Mouse (Mus musculus) liver, adult 2 months (tissue): Measurements from ENCODE around the gene Zfp433. TPM values are rescaled to one million over a fixed set of nuclear protein-coding genes. Genes with fewer than 3 reads are reported as not detected.
"Not testable (repeated sequence)": the region's sequence is repeated elsewhere in the genome, so short reads cannot be mapped to it uniquely, and the experiment has no call there.

Experiments
- DNase-seq: peaks from one replicate; pipeline ENCODE4 v3.0.0-alpha.2; 2011; ENCODE audit warnings: low read depth, low spot score; ENCODE audit errors: extremely low read depth
- H3K27ac ChIP-seq: fragments of 200-500 bp; replicated peaks from 2 replicates; pipeline ENCODE4 v1.5.1; 2012; ENCODE audit warnings: low read depth, mild to moderate bottlenecking, control low read depth, inconsistent platforms, low read length; ENCODE audit not compliant: insufficient read depth
- H3K27me3 ChIP-seq: fragments of 200-500 bp; 2 replicates; pipeline ENCODE4 v1.6.1; 2012; ENCODE audit warnings: mild to moderate bottlenecking, moderate library complexity, low read length, inconsistent platforms; ENCODE audit not compliant: control insufficient read depth, insufficient read depth
- H3K36me3 ChIP-seq: fragments of 200-500 bp; 2 replicates; pipeline ENCODE4 v1.6.1; 2012; ENCODE audit warnings: low read length, inconsistent platforms; ENCODE audit not compliant: control insufficient read depth, insufficient read depth
- H3K4me1 ChIP-seq: fragments of 200-500 bp; 2 replicates; pipeline ENCODE4 v1.6.1; 2011; ENCODE audit warnings: low read length; ENCODE audit not compliant: control insufficient read depth, insufficient read depth
- H3K4me3 ChIP-seq: fragments of 200-500 bp; 2 replicates; pipeline ENCODE4 v1.5.1; 2011; ENCODE audit warnings: low read depth, mild to moderate bottlenecking, control low read depth, low read length, moderate library complexity; ENCODE audit not compliant: insufficient read depth
- H3K79me2 ChIP-seq: fragments of 200-500 bp; 2 replicates; pipeline ENCODE4 v1.6.1; 2012; ENCODE audit warnings: inconsistent platforms, mild to moderate bottlenecking, low read length, moderate library complexity; ENCODE audit not compliant: control insufficient read depth, insufficient read depth
- H3K9ac ChIP-seq: fragments of 200-500 bp; 2 replicates; pipeline ENCODE4 v1.6.1; 2012; ENCODE audit warnings: low read depth, mild to moderate bottlenecking, control low read depth, inconsistent platforms, low read length
- CTCF ChIP-seq: fragments of 200-500 bp; IDR thresholded peaks from 2 replicates; pipeline ENCODE4 v1.5.1; 2011; ENCODE audit warnings: low read depth, low read length, control low read depth
- POLR2A ChIP-seq: fragments of 200-500 bp; IDR thresholded peaks from 2 replicates; pipeline ENCODE4 v1.6.1; 2011; ENCODE audit warnings: low read length, control low read depth; ENCODE audit not compliant: insufficient read depth; ENCODE audit errors: extremely low read depth
- WGBS: fragments of 180-500 bp; shearing (Covaris S2); methylation state at CpG from one replicate; pipeline ENCODE4 v1.1.7; 2018; 5-methylcytosine and 5-hydroxymethylcytosine counted together
- polyA plus RNA-seq: library from polyadenylated mRNA; depleted of rRNA; stranded (reverse); fragments of >200 nt; gene quantifications from 2 replicates; pipeline ENCODE4 v1.2.3, GENCODE M21; 2012; rRNA removed
- total RNA-seq: library from RNA; depleted of rRNA; stranded (reverse); fragments of >200 nt; gene quantifications from 2 replicates; pipeline ENCODE4 v1.2.3, GENCODE M21; 2014; rRNA removed

Gene Zfp433
- total RNA-seq (4.8 and 6.5 TPM in 2 replicates), polyA plus RNA-seq (0.19 and 0.45 TPM in 2 replicates)

- not testable (repeated sequence) for H3K27ac ChIP-seq, H3K9ac ChIP-seq, DNase-seq, H3K4me3 ChIP-seq, H3K79me2 ChIP-seq, H3K36me3 ChIP-seq, H3K27me3 ChIP-seq, H3K4me1 ChIP-seq
- no CpG with 5 or more reads among the region's 46 CpGs for WGBS
Measured at GRCm38 (mm10) chr10:81704531-81705301, at the start of gene Zfp433. Gene Zfp433, plus strand, starts transcription at chr10:81704825.

DNA sequence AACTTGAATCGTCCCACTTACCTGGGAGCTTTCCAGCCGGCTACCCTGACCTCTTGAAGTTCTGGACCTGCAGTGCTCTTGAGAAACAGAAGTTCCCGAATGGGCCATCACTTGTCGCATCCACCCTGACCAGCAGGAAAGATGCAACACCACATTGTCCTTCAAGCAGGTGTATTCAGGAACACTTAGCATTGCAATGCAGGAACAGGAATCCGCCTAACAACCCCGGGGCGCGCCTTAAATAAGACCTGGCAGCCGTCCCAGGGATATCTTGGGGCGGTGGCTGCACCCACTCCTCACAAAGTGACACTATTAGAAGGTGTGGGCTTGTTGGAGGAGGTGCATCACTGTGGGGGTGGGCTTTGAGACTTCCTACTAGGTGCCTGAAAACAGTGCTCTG, 49.4 kb upstream of the Zfp433 start:
- H3K4me1 ChIP-seq: no peaks in the 10 kb centered on the region
- H3K4me3 ChIP-seq: no peak overlapping the region
- peaks cover 4% of the 10 kb centered on the region; the same call in 1 of the 2 replicates for H3K27me3 ChIP-seq
- no peak overlapping the region for H3K9ac ChIP-seq
- WGBS: 98% methylated on average over 10 of the region's 10 CpGs
- TF ChIP-seq CTCF (no peak), POLR2A (no peak)
- H3K79me2 ChIP-seq: peaks cover 14% of the 10 kb centered on the region; the same call in 1 of the 2 replicates
- H3K27ac ChIP-seq: no peak overlapping the region
- DNase-seq: no peak
- peaks cover 17% of the 10 kb centered on the region for H3K36me3 ChIP-seq

DNA sequence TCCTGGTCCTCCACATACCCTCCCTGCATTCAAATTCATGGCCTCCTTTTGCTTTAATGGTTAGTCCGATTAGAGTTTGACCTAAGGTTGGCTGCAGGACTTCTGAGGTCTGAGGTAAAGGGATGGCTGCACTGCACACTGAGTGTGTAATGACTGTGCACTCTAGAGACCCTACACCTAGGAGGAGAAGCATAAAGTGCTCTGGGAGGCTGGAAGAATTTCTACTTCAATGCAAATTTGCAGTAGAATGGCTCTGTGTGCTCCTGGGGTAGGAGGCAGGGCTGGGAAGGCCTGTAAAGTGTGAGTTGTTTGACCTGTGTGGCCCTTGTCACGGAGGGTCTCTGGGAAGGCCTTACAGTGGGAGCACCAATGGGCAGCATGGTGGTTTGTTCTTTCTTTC, 48.5 kb upstream of the Zfp433 start:
- H3K36me3 ChIP-seq: peaks cover 19% of the 10 kb centered on the region
- H3K79me2 ChIP-seq: peaks cover 11% of the 10 kb centered on the region; the same call in 1 of the 2 replicates
- H3K27me3 ChIP-seq: peaks cover 4% of the 10 kb centered on the region; the same call in 1 of the 2 replicates
- no peak overlapping the region for H3K4me3 ChIP-seq
- H3K9ac ChIP-seq: no peak overlapping the region
- WGBS: 97% methylated on average over 2 of the region's 2 CpGs
- no peak for DNase-seq
- TF ChIP-seq CTCF (no peak), POLR2A (no peak)
- H3K27ac ChIP-seq: no peak overlapping the region
- no peaks in the 10 kb centered on the region for H3K4me1 ChIP-seq

GRCm38 (mm10) chr10:81687114-81687513, 17.5 kb upstream of the Zfp433 start:
- H3K9ac ChIP-seq, H3K79me2 ChIP-seq: not testable (repeated sequence)
- no CpG with 5 or more reads among the region's 18 CpGs for WGBS

GRCm38 (mm10) chr10:81770506-81771403, 66.1 kb downstream of the Zfp433 start, which contains the start of gene Gm3055:
Gene Gm3055, minus strand, starts transcription at chr10:81771161.
- H3K27me3 ChIP-seq, DNase-seq, H3K36me3 ChIP-seq, H3K4me3 ChIP-seq, H3K27ac ChIP-seq, H3K9ac ChIP-seq, H3K4me1 ChIP-seq, H3K79me2 ChIP-seq: not testable (repeated sequence)
- no CpG with 5 or more reads among the region's 43 CpGs for WGBS

More at GRCm38 (mm10) chr10:81687114-81687513, 17.5 kb upstream of the Zfp433 start:
- not testable (repeated sequence) for H3K4me3 ChIP-seq, H3K4me1 ChIP-seq, H3K36me3 ChIP-seq, DNase-seq, H3K27ac ChIP-seq, H3K27me3 ChIP-seq

DNA sequence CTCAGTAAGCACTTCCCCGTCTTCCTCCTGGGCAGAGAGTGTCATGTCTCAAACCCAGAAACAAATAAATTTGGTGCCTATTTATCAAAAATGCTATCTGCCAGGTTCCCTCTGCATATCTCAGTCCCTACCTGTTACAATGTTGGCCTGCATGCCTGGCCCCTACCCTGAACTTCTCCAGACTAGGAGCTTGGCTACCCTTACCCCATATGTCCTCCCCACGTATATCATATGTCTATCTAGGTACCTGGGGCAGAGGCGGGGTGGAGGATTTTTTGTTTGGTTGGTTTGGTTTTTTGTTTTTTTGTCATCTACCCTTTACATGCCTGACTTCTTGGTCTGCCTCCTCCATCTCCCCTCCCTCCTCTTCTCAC, 66.8 kb downstream of the Zfp433 start:
- DNase-seq, H3K79me2 ChIP-seq, H3K27ac ChIP-seq, H3K4me3 ChIP-seq, H3K27me3 ChIP-seq, H3K9ac ChIP-seq, H3K4me1 ChIP-seq, H3K36me3 ChIP-seq: not testable (repeated sequence)
- no CpG with 5 or more reads among the region's 3 CpGs for WGBS

Other genes with a start within 250 kb of the Zfp433 start
- gene Nfic, start 249.2 kb upstream of the Zfp433 start, total RNA-seq: 7.4 and 16.4 TPM in 2 replicates
- gene Nfic, start 249.2 kb upstream of the Zfp433 start, polyA plus RNA-seq: 32.8 and 56.4 TPM in 2 replicates
- not detected in 2 replicates for gene Celf5, start 222.1 kb upstream of the Zfp433 start, total RNA-seq
- not detected in 2 replicates for gene Celf5, start 222.1 kb upstream of the Zfp433 start, polyA plus RNA-seq
- 31.6 and 48.6 TPM in 2 replicates for gene Ncln, start 208.4 kb upstream of the Zfp433 start, total RNA-seq
- gene Ncln, start 208.4 kb upstream of the Zfp433 start, polyA plus RNA-seq: 138 and 159 TPM in 2 replicates
- 0.28 and 0.40 TPM in 2 replicates for gene S1pr4, start 204.7 kb upstream of the Zfp433 start, total RNA-seq
- gene S1pr4, start 204.7 kb upstream of the Zfp433 start, polyA plus RNA-seq: 1.2 and 1.5 TPM in 2 replicates
- gene Gna15, start 180.6 kb upstream of the Zfp433 start, total RNA-seq: 0.94 and 1.1 TPM in 2 replicates
- 0.31 and 0.64 TPM in 2 replicates for gene Gna15, start 180.6 kb upstream of the Zfp433 start, polyA plus RNA-seq
- 20.7 and 27.3 TPM in 2 replicates for gene Gna11, start 159.6 kb upstream of the Zfp433 start, total RNA-seq
- gene Gna11, start 159.6 kb upstream of the Zfp433 start, polyA plus RNA-seq: 61.6 and 64.2 TPM in 2 replicates
- 200 and 263 TPM in 2 replicates for gene Aes, start 145.3 kb upstream of the Zfp433 start, total RNA-seq
- 1,785 and 2,016 TPM in 2 replicates for gene Aes, start 145.3 kb upstream of the Zfp433 start, polyA plus RNA-seq
- 3.0 and 7.2 TPM in 2 replicates for gene Tle2, start 130.3 kb upstream of the Zfp433 start, total RNA-seq
- 35.4 and 56.0 TPM in 2 replicates for gene Tle2, start 130.3 kb upstream of the Zfp433 start, polyA plus RNA-seq
- 0.94 and 1.6 TPM in 2 replicates for gene Tle6, start 103.8 kb upstream of the Zfp433 start, total RNA-seq
- 3.5 and 4.2 TPM in 2 replicates for gene Tle6, start 103.8 kb upstream of the Zfp433 start, polyA plus RNA-seq
- gene BC025920, start 98.6 kb upstream of the Zfp433 start, total RNA-seq: 0.55 and 0.67 TPM in 2 replicates
- 0.29 and 0.56 TPM in 2 replicates for gene BC025920, start 98.6 kb upstream of the Zfp433 start, polyA plus RNA-seq
- gene Sirt6, start 77.0 kb upstream of the Zfp433 start, total RNA-seq: 1.5 and 1.6 TPM in 2 replicates
- 5.4 and 9.2 TPM in 2 replicates for gene Sirt6, start 77.0 kb upstream of the Zfp433 start, polyA plus RNA-seq
- gene Ankrd24, start 76.3 kb upstream of the Zfp433 start, total RNA-seq: 5.6 and 6.6 TPM in 2 replicates
- 12.8 and 19.5 TPM in 2 replicates for gene Ankrd24, start 76.3 kb upstream of the Zfp433 start, polyA plus RNA-seq
- gene Gm10778, start 55.8 kb upstream of the Zfp433 start, total RNA-seq: 1.8 and 2.5 TPM in 2 replicates
- 0.16 and 0.18 TPM in 2 replicates for gene Gm10778, start 55.8 kb upstream of the Zfp433 start, polyA plus RNA-seq
- gene Gm3055, start 66.3 kb downstream of the Zfp433 start, total RNA-seq: 1.0 and 1.5 TPM in 2 replicates
- 0.40 TPM in 1 of 2 replicates, not detected in the other for gene Gm3055, start 66.3 kb downstream of the Zfp433 start, polyA plus RNA-seq
- not detected in 2 replicates for gene Gm4767, start 107.4 kb downstream of the Zfp433 start, total RNA-seq
- not detected in 2 replicates for gene Gm4767, start 107.4 kb downstream of the Zfp433 start, polyA plus RNA-seq
- gene Gm32687, start 159.1 kb downstream of the Zfp433 start, total RNA-seq: 2.1 and 3.5 TPM in 2 replicates
- gene Gm32687, start 159.1 kb downstream of the Zfp433 start, polyA plus RNA-seq: 0.15 and 0.36 TPM in 2 replicates
- 0.13 and 0.55 TPM in 2 replicates for gene Zfp781, start 225.7 kb downstream of the Zfp433 start, total RNA-seq
- gene Zfp781, start 225.7 kb downstream of the Zfp433 start, polyA plus RNA-seq: 0.07 and 0.09 TPM in 2 replicates